Mouse (Mus musculus) heart, adult 11 months (tissue): ENCODE measurements around the gene Ccl21b.
"Not testable (repeated sequence)": the region's sequence is repeated elsewhere in the genome, so short reads cannot be mapped to it uniquely, and the experiment has no call there.

Experiments
- DNase-seq: peaks from one replicate; pipeline ENCODE4 v3.0.0; 2022

Gene Ccl21b

GRCm38 (mm10) chr4:42255467-42255866 is at the start of gene Ccl21b:
Gene Ccl21b, plus strand, starts transcription at chr4:42255767.
- not testable (repeated sequence) for DNase-seq

- not testable (repeated sequence) for DNase-seq
These were observed 15.2 kb upstream of the Ccl21b start, which contains the start of gene Gm10600 for GRCm38 (mm10) chr4:42240339-42240738. Gene Gm10600, plus strand, starts transcription at chr4:42240639.

GRCm38 (mm10) chr4:42293967-42294366 is 38.4 kb downstream of the Ccl21b start, which contains the start of gene Gm21953:
Gene Gm21953, plus strand, starts transcription at chr4:42294267.
- not testable (repeated sequence) for DNase-seq
